Mouse (Mus musculus): ENCODE data around the gene Lce1l.

GRCm38 (mm10) chr3:92870116-92870515, 19.0 kb upstream of the Lce1l start, which contains the start of gene 2310050C09Rik:
- no peak for TF ChIP-seq CTCF (IDR thresholded peaks at IDR 0.05; ENCODE audit: borderline replicate concordance, extremely low read depth, insufficient read depth, insufficient read length)
- no peak for TF ChIP-seq POLR2A (IDR thresholded peaks at IDR 0.05; ENCODE audit: borderline replicate concordance, extremely low read depth, insufficient read depth, insufficient read length, poor library complexity, severe bottlenecking)

All from brain, embryonic 14.5 days (tissue).